Mouse (Mus musculus) brain, embryonic 14.5 days (tissue): Measurements from ENCODE around the gene Dapp1. TPM values are rescaled to one million over a fixed set of nuclear protein-coding genes. Genes with fewer than 3 reads are reported as not detected.

Experiments used
- DNase-seq: peaks from one replicate; pipeline ENCODE4 v3.0.0-alpha.2; 2011; ENCODE audit warnings: low read depth
- CTCF ChIP-seq: fragments of 200-500 bp; IDR thresholded peaks from 2 replicates; pipeline ENCODE4 v1.5.1; 2012; ENCODE audit warnings: inconsistent platforms, mild to moderate bottlenecking, moderate library complexity, borderline replicate concordance; ENCODE audit not compliant: insufficient read depth, insufficient read length; ENCODE audit errors: extremely low read depth
- POLR2A ChIP-seq: fragments of 200-500 bp; IDR thresholded peaks from 2 replicates; pipeline ENCODE4 v1.6.1; 2012; ENCODE audit warnings: mild to moderate bottlenecking, inconsistent platforms, borderline replicate concordance; ENCODE audit not compliant: poor library complexity, insufficient read depth, insufficient read length, severe bottlenecking; ENCODE audit errors: extremely low read depth
- polyA plus RNA-seq: library from polyadenylated mRNA; depleted of rRNA; stranded (reverse); fragments of >200 nt; gene quantifications from 2 replicates; pipeline ENCODE4 v1.2.3, GENCODE M21; 2012

The Dapp1 gene
- polyA plus RNA-seq, 1 experiment: 1.9 TPM

DNA sequence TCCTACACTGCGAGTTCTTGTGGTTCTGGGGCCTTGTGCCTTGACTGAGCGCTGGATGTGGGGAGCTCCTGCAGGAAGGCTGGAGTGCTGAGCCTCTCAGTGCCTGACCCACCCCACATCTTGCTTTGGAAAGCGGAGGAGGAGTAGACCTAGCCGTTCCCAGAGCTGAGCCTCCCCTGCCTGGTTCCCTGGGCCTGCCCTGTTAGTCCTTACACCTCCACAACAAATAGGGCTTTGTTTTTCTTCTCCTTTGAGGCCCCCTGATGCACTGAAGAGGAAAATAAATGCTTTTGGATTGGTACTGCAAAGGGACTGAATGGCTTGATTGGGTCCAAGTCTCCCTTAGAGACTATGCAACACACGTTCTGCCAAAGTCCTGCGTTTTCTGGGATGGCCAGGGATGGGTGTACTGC lies 3.7 kb downstream of the Dapp1 start:
- peak; percentile 83 for DNase-seq
- TF ChIP-seq CTCF: no peak
- no peak for TF ChIP-seq POLR2A

DNA sequence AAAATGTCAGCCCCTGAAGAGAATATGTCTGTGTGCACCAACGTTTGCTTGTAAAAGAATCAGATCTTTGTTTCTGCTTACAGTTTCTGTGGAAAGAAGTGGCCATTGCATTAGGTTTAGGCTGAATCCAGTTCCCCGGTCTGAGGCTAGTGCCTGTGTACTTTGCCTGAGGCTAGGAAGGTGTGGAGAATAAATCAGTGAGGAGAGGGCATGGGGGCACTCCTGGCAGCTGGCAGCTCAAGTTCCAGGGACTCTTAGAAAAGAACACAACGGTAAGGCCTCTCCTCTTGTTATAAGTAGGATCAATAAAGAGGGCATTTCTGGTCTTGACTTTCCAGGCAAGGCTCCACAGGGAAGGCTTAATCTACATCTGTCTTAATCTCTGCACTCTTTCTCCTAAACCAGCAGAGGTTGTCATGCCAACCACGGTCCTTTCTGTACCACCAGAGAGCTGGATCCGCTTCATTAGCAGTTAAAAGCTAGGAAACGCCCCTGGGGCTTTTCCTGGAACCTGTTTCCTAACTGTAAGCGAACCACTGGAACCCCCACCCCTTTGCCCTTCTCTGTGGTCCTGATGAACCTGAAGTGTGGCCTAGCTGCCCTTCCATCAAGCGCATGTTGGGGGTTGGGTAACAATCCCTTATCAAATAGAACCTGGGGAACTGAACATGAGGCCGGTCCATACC lies 4.3 kb downstream of the Dapp1 start:
- DNase-seq: peak; percentile 86
- no peak for TF ChIP-seq CTCF
- TF ChIP-seq POLR2A: no peak

DNA sequence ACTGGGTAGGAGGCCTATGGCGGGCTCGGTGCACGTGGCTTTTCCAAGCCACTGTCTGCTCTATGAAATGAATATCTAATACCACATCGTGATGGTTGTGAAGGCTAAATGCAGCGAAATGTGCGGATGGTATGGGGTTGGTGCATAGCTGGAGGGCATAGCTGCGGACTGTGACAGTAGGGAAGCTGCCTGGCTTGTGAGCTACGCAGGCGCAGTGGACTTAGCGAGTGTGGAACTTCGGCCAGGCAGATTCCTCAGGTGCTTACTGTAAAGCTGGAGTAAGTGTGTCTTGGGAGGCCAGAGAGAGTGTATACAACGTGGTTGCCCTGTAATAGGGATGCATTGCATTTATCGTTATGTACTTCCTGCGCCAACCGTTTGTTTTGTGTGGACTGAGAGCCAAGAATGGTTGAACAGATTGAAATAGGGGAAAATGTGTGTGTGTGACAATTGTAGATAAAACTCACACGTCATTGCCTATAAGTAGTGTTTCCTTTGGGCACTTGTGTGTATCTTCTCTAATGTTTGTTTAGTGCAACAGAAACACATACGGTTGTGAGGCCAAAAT lies 5.4 kb downstream of the Dapp1 start:
- DNase-seq: no peak
- TF ChIP-seq CTCF (no peak), POLR2A (no peak)

DNA sequence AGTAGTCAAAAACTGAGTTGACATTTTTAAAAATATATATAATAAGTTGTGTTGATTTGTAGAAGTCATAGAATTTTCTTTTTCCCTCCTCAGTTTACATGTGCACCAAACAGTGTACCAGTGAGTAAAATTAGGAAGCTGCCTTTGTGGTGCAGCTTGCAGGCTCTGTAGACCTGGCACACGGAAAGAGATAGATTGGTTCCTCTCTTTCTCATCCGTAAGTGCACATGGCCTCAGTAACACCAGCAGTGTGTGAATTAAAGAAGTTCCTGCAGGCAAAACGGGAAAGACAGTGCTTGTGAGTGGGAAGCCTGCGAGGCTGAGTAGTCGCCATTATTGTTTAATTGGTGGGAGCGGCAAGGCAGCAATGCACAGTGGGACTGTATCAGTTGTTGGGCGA lies 5.9 kb downstream of the Dapp1 start:
- DNase-seq: no peak
- TF ChIP-seq CTCF: no peak
- TF ChIP-seq POLR2A: no peak

DNA sequence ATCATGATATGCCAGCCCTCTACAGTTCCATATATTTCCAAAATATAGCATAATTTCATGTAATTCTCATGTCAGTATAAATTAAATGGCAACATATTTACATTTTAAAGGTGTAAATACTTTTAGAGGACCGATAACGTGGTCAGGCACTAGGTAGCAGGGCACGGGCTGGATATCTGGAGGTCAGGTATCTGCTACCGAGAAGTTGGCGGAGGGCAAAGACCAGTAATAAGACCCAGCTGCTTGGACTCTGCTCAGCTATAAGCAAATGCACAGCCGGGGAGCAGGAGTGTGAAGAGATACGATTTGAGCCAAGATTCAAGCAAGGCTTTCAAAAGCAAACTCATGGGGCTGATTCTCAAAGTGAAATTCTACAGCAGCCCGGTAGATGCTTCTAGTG lies 7.0 kb downstream of the Dapp1 start:
- no peak for TF ChIP-seq CTCF
- TF ChIP-seq POLR2A: no peak
- DNase-seq: no peak

DNA sequence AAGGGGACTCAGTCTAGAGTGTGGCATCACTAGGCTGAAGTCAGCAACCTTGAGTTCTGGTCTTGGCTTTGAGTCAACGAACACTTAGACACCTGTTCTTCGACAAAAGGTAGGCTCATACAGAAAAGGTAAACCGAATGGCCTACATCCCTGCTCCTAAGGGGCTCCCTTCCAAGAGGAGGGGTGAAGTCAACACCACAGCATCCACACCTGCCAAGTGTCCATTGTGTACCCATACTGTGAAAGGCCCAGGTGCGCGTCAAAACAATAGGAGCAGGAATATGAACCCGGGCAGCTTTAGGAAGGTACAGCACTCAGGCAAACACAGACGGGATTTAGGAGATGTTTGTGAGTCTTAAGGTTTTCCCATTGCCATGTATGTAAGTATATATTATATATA lies 8.4 kb downstream of the Dapp1 start:
- TF ChIP-seq CTCF (no peak), POLR2A (no peak)
- DNase-seq: no peak

DNA sequence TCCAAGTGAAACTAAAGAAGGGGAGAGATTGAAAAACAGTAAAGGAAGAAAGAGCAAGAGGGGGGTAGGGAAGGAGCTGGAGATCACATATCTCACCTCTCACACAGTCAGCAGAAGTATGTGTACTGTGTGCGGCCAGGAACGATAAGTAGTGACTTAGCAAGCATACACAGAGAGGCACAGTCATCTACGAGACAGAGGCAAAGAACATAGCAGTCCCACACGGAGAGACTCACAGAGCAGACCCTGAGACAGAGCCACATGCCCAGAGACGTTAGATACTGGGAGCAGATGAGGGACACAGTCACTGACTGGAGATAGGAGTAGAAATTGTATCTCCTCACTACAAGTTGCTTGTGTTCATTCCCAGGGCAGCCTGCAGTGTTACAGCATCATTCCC lies 9.1 kb downstream of the Dapp1 start:
- TF ChIP-seq CTCF (no peak), POLR2A (no peak)
- DNase-seq: no peak

DNA sequence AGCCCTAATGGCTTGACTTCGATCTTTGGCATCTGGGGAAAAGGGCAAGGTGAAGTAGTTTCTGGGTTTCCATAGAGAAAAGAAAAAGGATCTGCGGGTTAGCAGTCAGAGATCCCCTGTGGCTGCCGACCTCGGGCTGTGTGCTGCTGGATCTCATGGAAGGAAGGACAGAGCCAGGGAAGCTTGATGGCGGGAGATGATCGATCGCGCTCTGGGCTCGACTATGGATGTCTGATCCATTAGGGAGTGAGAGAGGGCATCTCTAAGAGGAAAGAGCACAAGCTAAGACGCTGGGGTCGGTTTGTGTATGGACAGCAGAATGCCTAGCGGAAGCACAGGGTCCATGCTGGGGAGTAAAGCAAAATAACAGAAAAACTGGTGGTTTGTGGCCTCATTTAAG lies 11.4 kb downstream of the Dapp1 start:
- TF ChIP-seq CTCF (no peak), POLR2A (no peak)
- peak; percentile 76 for DNase-seq

DNA sequence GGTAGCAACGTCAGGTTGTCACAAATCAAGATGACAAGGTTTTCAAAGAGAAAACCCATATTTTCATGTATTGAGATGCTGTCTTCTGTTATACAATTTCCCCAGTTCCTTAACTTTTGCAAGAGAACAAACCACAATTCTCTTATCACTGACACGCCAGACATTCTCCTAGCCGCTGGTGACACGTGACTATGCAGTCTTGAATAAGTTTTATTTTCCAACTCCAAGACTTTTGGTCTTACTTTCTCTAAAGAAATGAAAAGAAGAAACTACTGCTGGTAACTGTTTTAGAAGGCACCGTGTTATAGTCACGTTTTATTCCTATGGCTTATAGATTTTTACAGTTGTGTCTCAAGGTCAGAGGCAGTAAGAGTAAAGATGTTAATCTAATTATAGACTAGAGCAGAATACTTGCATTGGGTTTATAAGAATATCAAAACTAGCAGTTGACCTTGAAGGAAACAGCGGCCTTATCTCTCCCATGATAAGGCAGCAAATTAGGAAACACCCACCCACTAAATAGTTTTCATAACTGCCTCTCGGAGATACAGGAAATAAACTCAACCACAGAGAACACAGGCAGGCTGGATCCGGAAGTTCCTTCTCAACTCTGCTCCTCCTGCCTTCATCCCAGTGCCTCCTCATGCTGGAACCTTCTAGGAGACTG lies 12.4 kb downstream of the Dapp1 start:
- no peak for DNase-seq
- no peak for TF ChIP-seq CTCF
- TF ChIP-seq POLR2A: no peak

DNA sequence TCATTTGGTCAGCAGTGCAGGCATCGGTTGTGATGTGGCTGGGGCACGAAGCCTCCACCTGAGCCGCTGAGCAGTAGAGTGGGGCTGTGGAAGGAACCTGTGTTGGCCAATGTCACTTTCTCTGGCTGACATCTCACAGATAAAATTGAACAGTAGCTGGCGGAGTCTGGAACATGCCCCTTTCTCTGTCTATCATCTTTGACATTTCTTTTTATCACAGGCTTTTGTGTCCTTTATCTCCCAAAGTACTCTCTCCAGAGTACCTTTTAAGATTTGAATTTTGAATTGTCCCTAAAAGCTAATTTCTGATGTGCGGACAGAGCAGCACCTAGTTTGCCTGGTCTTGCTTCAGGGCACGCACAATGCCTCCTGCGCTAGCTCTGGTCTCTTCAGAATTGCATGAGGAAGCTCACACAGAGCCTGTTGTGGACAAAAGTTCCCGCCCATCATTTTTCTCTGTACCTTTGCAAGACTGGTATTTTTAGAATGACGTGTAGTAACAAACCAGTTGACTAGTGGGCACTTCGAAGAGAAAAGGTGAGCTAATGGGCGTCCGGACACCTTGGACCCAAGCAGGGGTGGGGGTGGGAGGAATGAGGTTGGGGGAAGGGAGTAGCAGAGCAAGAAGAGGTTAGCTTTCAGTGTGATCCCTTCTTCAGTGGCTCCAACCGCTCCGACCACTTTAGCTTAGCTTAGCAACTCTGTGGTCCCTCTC lies 13.1 kb downstream of the Dapp1 start:
- TF ChIP-seq POLR2A (no peak), CTCF (no peak)

DNA sequence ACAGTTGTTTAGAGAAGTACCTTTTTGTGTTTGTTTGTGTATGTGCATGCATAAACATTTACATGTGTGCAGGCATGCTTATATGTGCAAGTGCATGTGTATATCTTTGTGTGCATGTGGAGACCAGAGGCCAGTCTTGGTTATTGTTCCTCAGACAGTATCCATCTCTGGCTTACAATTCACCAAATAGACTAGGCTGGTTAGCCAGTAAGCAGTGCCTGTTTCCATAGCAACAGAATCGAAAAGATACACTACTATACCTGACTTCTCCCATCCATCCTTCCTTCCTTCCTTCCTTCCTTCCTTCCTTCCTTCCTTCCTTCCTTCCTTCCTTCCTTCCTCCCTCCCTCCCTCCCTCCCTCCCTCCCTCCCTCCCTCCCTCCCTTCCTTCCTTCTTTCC lies 17.3 kb downstream of the Dapp1 start:
- DNase-seq: peak; percentile 25

More for the DNA sequence above, 13.1 kb downstream of the Dapp1 start:
- no peak for DNase-seq

DNA sequence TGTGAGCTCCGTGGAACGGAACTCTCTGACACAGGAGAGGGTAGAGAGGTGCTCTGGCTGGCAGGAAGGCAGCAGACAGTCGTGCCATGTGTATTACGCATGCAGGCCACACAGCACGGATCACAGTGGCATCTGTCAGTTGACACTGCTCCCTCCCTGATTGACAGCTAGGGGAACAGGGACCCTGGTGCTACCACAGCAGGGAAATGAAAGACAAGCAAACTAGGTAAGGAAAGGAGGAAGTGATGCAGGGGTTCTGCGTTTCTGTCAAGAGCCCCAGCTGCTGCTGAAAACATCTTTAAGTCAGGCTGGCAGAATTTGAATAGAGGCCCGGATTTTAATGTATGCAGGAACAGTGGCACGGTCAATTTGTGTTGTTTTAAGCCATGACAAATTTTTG lies 17.8 kb downstream of the Dapp1 start:
- no peak for TF ChIP-seq POLR2A
- no peak for TF ChIP-seq CTCF
- DNase-seq: no peak

DNA sequence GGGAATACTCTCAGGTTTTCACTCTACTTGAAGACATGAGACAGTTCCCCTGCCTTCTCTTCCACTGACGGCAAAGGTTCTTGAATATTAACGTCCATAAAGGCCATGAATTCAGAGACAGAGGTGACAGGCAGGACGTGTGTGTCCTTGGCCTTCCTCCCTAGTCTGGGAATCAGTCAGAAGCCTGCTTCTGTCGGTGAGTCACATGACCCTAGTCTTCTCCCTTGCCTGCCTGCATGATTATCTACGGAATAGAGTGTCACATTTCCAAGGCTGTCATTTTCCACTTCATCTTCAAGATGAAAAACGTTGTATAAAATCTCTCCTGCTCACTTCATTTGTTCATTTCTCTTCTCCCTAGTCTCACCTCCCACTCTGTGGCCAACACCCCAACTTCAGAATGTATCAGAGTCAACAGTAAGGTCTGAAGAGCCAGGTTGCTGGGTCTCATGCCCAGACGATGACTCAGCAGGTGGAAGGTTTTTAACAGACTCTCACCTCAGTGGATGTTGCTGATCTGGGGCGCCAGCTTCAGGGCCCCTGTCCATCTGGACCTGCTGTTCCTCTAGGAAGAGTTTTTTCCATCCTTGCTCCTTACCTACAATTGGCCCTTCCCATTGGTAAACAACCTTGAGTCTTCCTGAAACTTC lies 19.5 kb downstream of the Dapp1 start:
- TF ChIP-seq POLR2A (no peak), CTCF (no peak)
- DNase-seq: no peak
